Mouse (Mus musculus) lung, postnatal 0 days (tissue): ENCODE results near the gene Barhl2. TPM values are rescaled to one million over a fixed set of nuclear protein-coding genes. Genes with fewer than 3 reads are reported as not detected.
A peak's percentile ranks its signal among the peaks of the same experiment; 100 is the strongest.

ENCODE experiments used
- ATAC-seq: fragments of 200-750 bp; cut with Nextera tagmentation; 2 replicates; pipeline ENCODE4 v1.8.0; 2017; ENCODE audit warnings: moderate library complexity
- DNase-seq: peaks from one replicate; pipeline ENCODE4 v3.0.0-alpha.2; 2016; ENCODE audit warnings: low spot score
- H3K27ac ChIP-seq: fragments of 300-500 bp; sonication (generic); 2 replicates; pipeline ENCODE4 v1.5.1; 2014; ENCODE audit warnings: antibody characterized with exemption, mild to moderate bottlenecking, low read length, mixed read lengths
- H3K27me3 ChIP-seq: fragments of 300-500 bp; sonication (generic); replicated peaks from 2 replicates; pipeline ENCODE4 v1.6.1; 2014; ENCODE audit warnings: low read length, mixed read lengths; ENCODE audit not compliant: insufficient read depth
- H3K36me3 ChIP-seq: fragments of 300-500 bp; sonication (generic); 2 replicates; pipeline ENCODE4 v1.6.1; 2014; ENCODE audit warnings: low read length, mixed read lengths; ENCODE audit not compliant: insufficient read depth
- H3K4me1 ChIP-seq: fragments of 300-500 bp; sonication (generic); 2 replicates; pipeline ENCODE4 v1.6.1; 2014; ENCODE audit warnings: antibody characterized with exemption, low read depth, low read length, mixed read lengths; ENCODE audit not compliant: insufficient read depth
- H3K4me2 ChIP-seq: fragments of 300-500 bp; sonication (generic); replicated peaks from 2 replicates; pipeline ENCODE4 v1.6.1; 2014; ENCODE audit warnings: low read depth, mild to moderate bottlenecking, low read length, moderate library complexity, mixed read lengths
- H3K4me3 ChIP-seq: fragments of 300-500 bp; sonication (generic); 2 replicates; pipeline ENCODE4 v1.5.1; 2014; ENCODE audit warnings: low read depth, low read length
- H3K9ac ChIP-seq: fragments of 300-500 bp; sonication (generic); replicated peaks from 2 replicates; pipeline ENCODE4 v1.6.1; 2014; ENCODE audit warnings: low read depth, mild to moderate bottlenecking
- H3K9me3 ChIP-seq: fragments of 300-500 bp; sonication (generic); 2 replicates; pipeline ENCODE4 v1.6.1; 2016; ENCODE audit warnings: low read length, mixed read lengths
- CTCF ChIP-seq: IDR thresholded peaks from 2 replicates; pipeline ENCODE4 v1.5.1; 2016; ENCODE audit warnings: antibody characterized with exemption, mild to moderate bottlenecking
- EP300 ChIP-seq: IDR thresholded peaks from 2 replicates; pipeline ENCODE4 v1.6.1; 2016; ENCODE audit warnings: antibody characterized with exemption, mild to moderate bottlenecking, control low read depth
- WGBS: fragments of 180-500 bp; shearing (Covaris S2); extraction: QIAGEN DNeasy Blood & Tissue Kit; methylation state at CpG from one replicate; pipeline ENCODE4 v1.1.7; 2014; 5-methylcytosine and 5-hydroxymethylcytosine counted together
- polyA plus RNA-seq: library from polyadenylated mRNA; unstranded; fragments of >200 nt; fragmentation: Nextera tagmentation; extraction: Ambion mirVana; gene quantifications from 2 replicates; pipeline ENCODE4 v1.2.1, GENCODE M21; 2015

Gene Barhl2
- polyA plus RNA-seq, 1 experiment from 2014 or later = not detected

DNA sequence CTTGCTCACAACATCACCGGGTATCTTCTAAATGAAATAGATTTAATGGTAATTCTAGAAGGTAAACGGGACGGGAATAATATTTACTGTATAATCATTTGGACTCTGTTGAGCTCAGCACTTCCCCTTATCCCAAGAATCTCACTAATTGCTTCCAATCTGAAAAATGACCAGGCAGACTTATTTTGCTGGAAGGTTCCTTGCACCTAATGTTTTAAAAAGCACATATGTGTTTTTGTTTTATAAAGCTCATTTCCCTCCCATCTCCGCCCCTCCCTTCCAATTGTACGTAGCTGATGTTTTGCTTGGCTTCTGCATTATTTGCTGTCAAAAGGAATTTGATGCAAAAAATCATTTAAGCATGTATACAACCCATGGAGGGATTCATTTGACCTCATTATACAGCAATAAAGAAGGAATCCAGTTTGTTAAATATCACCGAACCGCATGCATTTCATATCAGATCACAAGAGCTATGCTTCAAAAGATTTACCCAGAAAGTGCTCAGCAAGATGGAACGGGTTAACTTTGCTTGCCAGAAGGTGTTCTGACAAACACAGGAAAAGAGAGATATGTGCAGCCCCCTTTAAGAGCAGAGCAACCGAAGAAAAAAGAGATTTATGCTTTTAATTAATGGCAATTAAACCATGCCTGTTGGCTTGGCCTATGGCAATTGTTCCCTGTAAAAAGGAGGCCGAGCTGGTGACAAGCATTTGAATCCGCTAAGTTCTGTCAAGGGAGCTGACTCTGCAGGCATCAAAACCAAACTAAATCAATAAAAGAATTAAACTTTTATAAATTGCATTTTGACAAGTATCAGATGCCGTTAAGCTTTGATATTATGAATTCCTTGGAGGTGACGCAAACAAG lies 13.5 kb upstream of the Barhl2 start:
- no peak overlapping the region for H3K4me3 ChIP-seq
- H3K9ac ChIP-seq = no peak overlapping the region
- TF ChIP-seq EP300 (no peak), CTCF (no peak)
- H3K27ac ChIP-seq = no peak overlapping the region
- DNase-seq (no peak), ATAC-seq (no peak)
- H3K27me3 ChIP-seq = peaks cover 71% of the 10 kb centered on the region
- no peak overlapping the region for H3K4me2 ChIP-seq
- 17% methylated on average over 13 of the region's 13 CpGs for WGBS
- no peaks in the 10 kb centered on the region for H3K4me1 ChIP-seq
- no peaks in the 10 kb centered on the region for H3K36me3 ChIP-seq
- H3K9me3 ChIP-seq = no peaks in the 10 kb centered on the region

DNA sequence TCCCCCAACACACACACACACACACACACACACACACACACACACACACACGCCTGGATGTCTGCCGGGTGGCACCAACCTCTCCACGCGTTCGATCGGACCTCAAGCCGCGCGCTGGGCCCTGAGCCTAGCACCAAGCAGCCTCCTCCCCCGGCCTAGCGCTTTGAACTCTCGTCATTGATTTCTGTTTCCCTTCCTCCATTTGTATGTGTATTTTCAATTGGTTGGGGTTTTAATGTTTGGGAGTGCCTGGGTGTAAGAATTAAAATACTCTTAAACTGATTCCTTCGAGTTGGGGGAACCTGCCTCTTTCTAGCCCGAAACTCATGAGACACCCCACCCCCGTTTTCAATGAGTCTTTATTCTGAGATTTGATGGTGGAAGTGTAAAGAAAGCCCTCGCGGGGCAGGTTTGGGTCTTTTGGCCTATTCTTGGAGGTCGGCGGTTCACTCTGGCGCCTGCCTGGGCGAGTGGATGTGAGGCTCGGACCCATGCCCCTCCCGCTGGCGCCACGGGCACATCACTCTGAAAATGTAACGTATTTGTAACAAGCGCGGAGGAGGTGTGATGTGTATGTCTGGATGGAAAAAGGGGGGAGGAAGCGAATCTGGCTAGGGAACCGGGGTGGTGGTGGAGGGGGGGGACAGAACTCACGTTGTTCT lies 7.3 kb upstream of the Barhl2 start:
- no peak for ATAC-seq

DNA sequence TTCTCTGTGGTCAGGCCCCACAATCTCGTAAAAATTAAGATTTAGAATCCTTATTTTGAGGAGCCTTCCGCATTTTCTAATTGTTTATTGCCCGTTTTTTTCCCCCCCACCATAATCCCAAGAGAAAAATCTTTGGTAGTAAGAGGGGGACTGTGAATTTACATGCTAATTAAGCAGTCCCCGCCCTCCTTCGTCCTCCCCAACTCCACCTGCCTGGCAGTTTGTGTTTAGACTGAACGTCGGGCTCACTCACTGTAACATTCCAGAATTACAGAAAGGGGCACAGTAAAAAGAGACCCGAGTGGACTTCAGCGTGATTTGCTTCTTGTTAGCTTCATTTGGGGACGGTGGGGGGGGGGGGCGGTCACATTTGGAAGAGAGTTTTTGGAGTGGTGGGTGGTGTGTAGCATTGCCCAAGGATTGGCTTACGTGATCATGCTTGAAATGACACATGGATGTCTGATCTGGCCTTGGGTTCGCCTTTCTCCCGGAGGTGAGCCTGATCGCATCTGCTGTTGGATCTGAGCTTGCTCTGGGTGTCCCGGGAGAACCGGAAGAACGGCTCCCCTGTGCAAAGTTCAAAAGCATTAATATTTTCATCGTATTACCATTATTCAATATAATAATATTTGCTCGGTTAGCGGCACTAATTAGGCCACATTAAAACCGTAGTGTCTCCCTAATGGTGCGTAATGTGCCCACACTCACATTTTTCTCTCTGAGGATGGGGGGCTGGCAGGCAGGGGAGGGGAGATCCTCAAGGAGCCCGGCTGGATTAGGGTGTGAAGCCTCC lies 6.6 kb upstream of the Barhl2 start:
- Histone ChIP-seq H3K4me1 (no peaks in the 10 kb centered on the region), H3K27me3 (peaks cover 96% of the 10 kb centered on the region), H3K36me3 (no peaks in the 10 kb centered on the region), H3K9ac (no peak overlapping the region), H3K4me2 (no peak overlapping the region), H3K27ac (no peak overlapping the region), H3K4me3 (no peak overlapping the region), H3K9me3 (no peaks in the 10 kb centered on the region)
- 1% methylated on average over 24 of the region's 24 CpGs for WGBS
- TF ChIP-seq EP300 = no peak
- TF ChIP-seq CTCF = no peak
- no peak for DNase-seq
- ATAC-seq = no peak

More for the DNA sequence above, 7.3 kb upstream of the Barhl2 start:
- H3K4me2 ChIP-seq = no peak overlapping the region
- peaks cover 97% of the 10 kb centered on the region for H3K27me3 ChIP-seq
- no peaks in the 10 kb centered on the region for H3K36me3 ChIP-seq
- no peak overlapping the region for H3K27ac ChIP-seq
- no peak for DNase-seq
- WGBS = 1% methylated on average over 30 of the region's 31 CpGs
- TF ChIP-seq EP300 (no peak), CTCF (no peak)
- no peak overlapping the region for H3K9ac ChIP-seq
- no peaks in the 10 kb centered on the region for H3K4me1 ChIP-seq
- H3K9me3 ChIP-seq = no peaks in the 10 kb centered on the region
- H3K4me3 ChIP-seq = no peak overlapping the region

DNA sequence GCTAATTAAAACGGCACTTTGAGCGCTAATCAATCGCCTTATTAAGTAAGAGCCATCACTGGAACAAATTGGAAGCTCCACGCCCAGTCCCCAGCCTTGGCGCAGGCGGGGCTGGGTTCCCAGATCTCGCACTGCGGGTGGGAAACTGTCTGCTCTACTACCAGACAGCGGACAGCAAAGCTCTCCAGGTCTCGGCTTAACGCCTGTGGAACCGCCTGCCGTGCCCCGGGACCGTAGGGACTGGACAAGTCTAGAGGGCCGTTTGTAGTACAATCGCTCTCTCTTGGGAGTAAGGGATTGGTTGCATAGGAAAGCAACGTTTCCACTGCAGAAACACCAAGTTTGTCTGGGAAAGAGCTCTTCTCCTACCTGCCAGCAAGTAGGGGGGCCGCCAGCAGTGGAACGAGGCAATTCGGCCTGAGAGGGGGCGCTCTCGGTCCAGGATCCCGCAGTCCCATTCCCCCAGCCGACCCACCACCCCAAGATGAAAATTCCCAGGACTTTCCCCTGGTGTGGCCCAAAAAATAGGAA lies 5.8 kb upstream of the Barhl2 start:
- no peaks in the 10 kb centered on the region for H3K9me3 ChIP-seq
- no peak overlapping the region for H3K9ac ChIP-seq
- ATAC-seq (no peak), DNase-seq (no peak)
- no peak overlapping the region for H3K4me3 ChIP-seq
- 2% methylated on average over 25 of the region's 25 CpGs for WGBS
- H3K27me3 ChIP-seq = peaks cover 97% of the 10 kb centered on the region
- no peak overlapping the region for H3K4me2 ChIP-seq
- H3K27ac ChIP-seq = no peak overlapping the region
- H3K4me1 ChIP-seq = 0 out of 2 replicates have a peak, but pooled peaks cover 3% of the 10 kb centered on the region
- no peaks in the 10 kb centered on the region for H3K36me3 ChIP-seq
- TF ChIP-seq EP300 = no peak
- TF ChIP-seq CTCF = peak; percentile 19; the same call in 1 of the 2 replicates

DNA sequence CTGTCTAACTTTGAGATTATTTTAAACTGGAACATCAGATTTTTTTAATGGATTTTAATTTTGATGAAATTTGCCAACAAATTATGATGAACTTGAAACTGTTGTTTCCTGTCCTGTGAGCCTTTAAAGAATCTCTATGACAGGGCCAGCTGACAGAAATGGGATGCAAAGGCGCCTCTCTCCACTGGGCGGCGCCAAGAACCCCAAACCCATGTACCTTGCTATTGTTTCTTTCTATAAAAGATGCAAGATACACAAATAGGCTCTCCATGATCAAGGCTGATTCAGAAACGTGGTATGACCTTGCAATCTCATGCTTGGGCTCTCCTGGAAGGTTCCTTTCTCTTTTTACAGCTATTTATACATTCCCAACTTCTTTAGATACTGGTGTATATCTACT lies 3.9 kb upstream of the Barhl2 start:
- 0% methylated on average over 4 of the region's 4 CpGs for WGBS
- H3K4me2 ChIP-seq = no peak overlapping the region
- H3K9me3 ChIP-seq = no peaks in the 10 kb centered on the region
- peaks cover 99% of the 10 kb centered on the region for H3K27me3 ChIP-seq
- TF ChIP-seq EP300 (no peak), CTCF (peak; percentile 76)
- H3K36me3 ChIP-seq = no peaks in the 10 kb centered on the region
- ATAC-seq = no peak
- peak; percentile 22 for DNase-seq
- H3K4me3 ChIP-seq = no peak overlapping the region
- no peak overlapping the region for H3K27ac ChIP-seq
- H3K9ac ChIP-seq = no peak overlapping the region
- peaks cover 9% of the 10 kb centered on the region; the same call in 1 of the 2 replicates for H3K4me1 ChIP-seq
